Mouse (Mus musculus): Measurements from ENCODE around the gene Renbp.

DNA sequence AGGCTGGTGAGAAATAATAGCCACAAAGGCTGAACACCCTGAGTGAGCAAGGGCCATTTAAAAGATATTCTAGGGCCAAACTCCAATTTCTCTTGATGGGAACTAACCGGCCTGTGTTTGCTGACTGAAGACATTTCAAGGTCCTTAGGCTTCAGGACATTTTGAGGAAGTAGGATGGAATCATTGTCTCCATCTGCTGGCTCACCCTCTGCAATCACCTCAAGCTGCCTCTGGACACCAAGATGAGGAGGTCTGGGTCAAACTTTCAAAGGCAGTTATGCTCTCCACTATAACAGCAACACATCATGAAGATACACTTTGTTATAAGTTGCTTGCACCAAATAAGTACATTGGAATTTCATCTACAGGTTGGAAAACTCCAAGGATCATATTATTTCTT is 20.6 kb downstream of the Renbp start:
- TF ChIP-seq POLR2A (IDR thresholded peaks at IDR 0.05; ENCODE audit: borderline replicate concordance, extremely low read depth, insufficient read depth, insufficient read length, poor library complexity, severe bottlenecking) (no peak), CTCF (IDR thresholded peaks at IDR 0.05; ENCODE audit: borderline replicate concordance, extremely low read depth, insufficient read depth, insufficient read length) (no peak)

All from brain, embryonic 14.5 days (tissue).